Mouse (Mus musculus) embryonic facial prominence, embryonic 12.5 days (tissue): ENCODE measurements around the gene Atp6v1e2. TPM values are rescaled to one million over a fixed set of nuclear protein-coding genes. Genes with fewer than 3 reads are reported as not detected.

Experiments
- ATAC-seq: fragments of 200-750 bp; cut with Nextera tagmentation; 2 replicates; pipeline ENCODE4 v1.8.0; 2017; ENCODE audit not compliant: insufficient number of reproducible peaks, insufficient read depth, low FRiP score, low TSS enrichment
- H3K27ac ChIP-seq: fragments of 300-500 bp; sonication (generic); 2 replicates; pipeline ENCODE4 v1.5.1; 2016; ENCODE audit warnings: mild to moderate bottlenecking
- H3K27me3 ChIP-seq: fragments of 300-500 bp; sonication (generic); 2 replicates; pipeline ENCODE4 v1.6.1; 2016; ENCODE audit warnings: mild to moderate bottlenecking, moderate library complexity
- H3K36me3 ChIP-seq: fragments of 300-500 bp; sonication (generic); 2 replicates; pipeline ENCODE4 v1.6.1; 2016; ENCODE audit warnings: mild to moderate bottlenecking
- H3K4me1 ChIP-seq: fragments of 300-500 bp; sonication (generic); 2 replicates; pipeline ENCODE4 v1.6.1; 2016
- H3K4me2 ChIP-seq: fragments of 300-500 bp; sonication (generic); replicated peaks from 2 replicates; pipeline ENCODE4 v1.6.1; 2016; ENCODE audit warnings: mild to moderate bottlenecking, moderate library complexity
- H3K4me3 ChIP-seq: fragments of 300-500 bp; sonication (generic); 2 replicates; pipeline ENCODE4 v1.5.1; 2016; ENCODE audit warnings: mild to moderate bottlenecking
- H3K9ac ChIP-seq: fragments of 300-500 bp; sonication (generic); 2 replicates; pipeline ENCODE4 v1.6.1; 2016; ENCODE audit warnings: mild to moderate bottlenecking, moderate library complexity
- H3K9me3 ChIP-seq: fragments of 300-500 bp; sonication (generic); 2 replicates; pipeline ENCODE4 v1.6.1; 2016; ENCODE audit warnings: mild to moderate bottlenecking, moderate library complexity
- WGBS: fragments of 180-500 bp; shearing (Covaris S2); methylation state at CpG from one replicate; pipeline ENCODE4 v1.1.7; 2016; 5-methylcytosine and 5-hydroxymethylcytosine counted together
- polyA plus RNA-seq: library from polyadenylated mRNA; unstranded; fragments of >200 nt; fragmentation: Nextera tagmentation; extraction: Ambion mirVana; gene quantifications from 2 replicates; pipeline ENCODE4 v1.2.1, GENCODE M21; 2016

The Atp6v1e2 gene
- polyA plus RNA-seq, 1 experiment from 2014 or later = not detected

GRCm38 (mm10) chr17:86899821-86900220 is 47.9 kb downstream of the Atp6v1e2 start:
- WGBS = 87% methylated on average over 5 of the region's 5 CpGs

GRCm38 (mm10) chr17:86897486-86898165 is 50.1 kb downstream of the Atp6v1e2 start:
- ATAC-seq = no peak
- WGBS = 90% methylated on average over 6 of the region's 6 CpGs
- Histone ChIP-seq H3K9me3 (no peaks in the 10 kb centered on the region), H3K27ac (no peak overlapping the region), H3K4me3 (no peak overlapping the region), H3K4me2 (no peak overlapping the region), H3K9ac (no peak overlapping the region), H3K4me1 (no peaks in the 10 kb centered on the region), H3K36me3 (no peaks in the 10 kb centered on the region), H3K27me3 (no peaks in the 10 kb centered on the region)

More at GRCm38 (mm10) chr17:86899821-86900220, 47.9 kb downstream of the Atp6v1e2 start:
- no peak overlapping the region for H3K4me2 ChIP-seq
- no peaks in the 10 kb centered on the region for H3K4me1 ChIP-seq
- H3K9ac ChIP-seq = no peak overlapping the region
- no peak for ATAC-seq
- no peak overlapping the region for H3K4me3 ChIP-seq
- no peaks in the 10 kb centered on the region for H3K36me3 ChIP-seq
- no peaks in the 10 kb centered on the region for H3K9me3 ChIP-seq
- H3K27ac ChIP-seq = no peak overlapping the region
- H3K27me3 ChIP-seq = no peaks in the 10 kb centered on the region

- Histone ChIP-seq H3K27me3 (no peaks in the 10 kb centered on the region), H3K9ac (no peak overlapping the region), H3K4me1 (no peaks in the 10 kb centered on the region), H3K9me3 (no peaks in the 10 kb centered on the region), H3K4me2 (no peak overlapping the region), H3K4me3 (no peak overlapping the region), H3K27ac (no peak overlapping the region), H3K36me3 (no peaks in the 10 kb centered on the region)
- no peak for ATAC-seq
- 85% methylated on average over 4 of the region's 4 CpGs for WGBS
Observed at GRCm38 (mm10) chr17:86895191-86895590, 52.5 kb downstream of the Atp6v1e2 start.

Other genes starting within 250 kb of the Atp6v1e2 start
- gene Epas1, start 194.2 kb downstream of the Atp6v1e2 start, polyA plus RNA-seq = 2.9 and 3.1 TPM in 2 replicates
- gene Tmem247, start 30.5 kb downstream of the Atp6v1e2 start, polyA plus RNA-seq = not detected in 2 replicates
- 26.6 and 30.0 TPM in 2 replicates for gene Rhoq, start 15.2 kb upstream of the Atp6v1e2 start, polyA plus RNA-seq
- gene Pigf, start 77.5 kb upstream of the Atp6v1e2 start, polyA plus RNA-seq = 32.1 and 32.7 TPM in 2 replicates
- 144 and 152 TPM in 2 replicates for gene Cript, start 77.7 kb upstream of the Atp6v1e2 start, polyA plus RNA-seq
- 19.1 and 23.6 TPM in 2 replicates for gene Socs5, start 159.8 kb upstream of the Atp6v1e2 start, polyA plus RNA-seq